Mouse (Mus musculus) midbrain, embryonic 16.5 days (tissue): ENCODE data around the gene Slc24a4. TPM values are rescaled to one million over a fixed set of nuclear protein-coding genes. Genes with fewer than 3 reads are reported as not detected.
"Not testable (repeated sequence)": the region's sequence is repeated elsewhere in the genome, so short reads cannot be mapped to it uniquely, and the experiment has no call there.

Experiments used
- ATAC-seq: fragments of 200-750 bp; cut with Nextera tagmentation; 2 replicates; pipeline ENCODE4 v1.8.0; 2017; ENCODE audit warnings: moderate TSS enrichment
- H3K27ac ChIP-seq: fragments of 300-500 bp; sonication (generic); 2 replicates; pipeline ENCODE4 v1.5.1; 2014; ENCODE audit warnings: mild to moderate bottlenecking, low read length, mixed read lengths
- H3K27me3 ChIP-seq: fragments of 300-500 bp; sonication (generic); 2 replicates; pipeline ENCODE4 v1.6.1; 2014; ENCODE audit warnings: low read depth, low read length, mixed read lengths; ENCODE audit not compliant: control insufficient read depth, insufficient read depth
- H3K36me3 ChIP-seq: fragments of 300-500 bp; sonication (generic); 2 replicates; pipeline ENCODE4 v1.6.1; 2014; ENCODE audit warnings: mild to moderate bottlenecking, low read length, moderate library complexity, mixed read lengths; ENCODE audit not compliant: control insufficient read depth, insufficient read depth
- H3K4me1 ChIP-seq: fragments of 300-500 bp; sonication (generic); 2 replicates; pipeline ENCODE4 v1.6.1; 2014; ENCODE audit warnings: mild to moderate bottlenecking, low read length, mixed read lengths; ENCODE audit not compliant: control insufficient read depth, insufficient read depth
- H3K4me2 ChIP-seq: fragments of 300-500 bp; sonication (generic); 2 replicates; pipeline ENCODE4 v1.6.1; 2014; ENCODE audit warnings: mild to moderate bottlenecking, low read length, mixed read lengths
- H3K4me3 ChIP-seq: fragments of 300-500 bp; sonication (generic); 2 replicates; pipeline ENCODE4 v1.5.1; 2014; ENCODE audit warnings: low read depth, mild to moderate bottlenecking, low read length, moderate library complexity, mixed read lengths
- H3K9ac ChIP-seq: fragments of 300-500 bp; sonication (generic); 2 replicates; pipeline ENCODE4 v1.6.1; 2014; ENCODE audit warnings: low read depth, low read length, mixed read lengths
- H3K9me3 ChIP-seq: fragments of 300-500 bp; sonication (generic); replicated peaks from 2 replicates; pipeline ENCODE4 v1.6.1; 2014; ENCODE audit warnings: mild to moderate bottlenecking, low read length, mixed read lengths; ENCODE audit not compliant: control insufficient read depth, poor library complexity, severe bottlenecking
- WGBS: fragments of 180-500 bp; shearing (Covaris S2); extraction: QIAGEN DNeasy Blood & Tissue Kit; methylation state at CpG from one replicate; pipeline ENCODE4 v1.1.7; 2014; 5-methylcytosine and 5-hydroxymethylcytosine counted together
- polyA plus RNA-seq: library from polyadenylated mRNA; unstranded; fragments of >200 nt; fragmentation: Nextera tagmentation; extraction: Ambion mirVana; gene quantifications from 2 replicates; pipeline ENCODE4 v1.2.1, GENCODE M21; 2015

The Slc24a4 gene
- polyA plus RNA-seq, 1 experiment from 2014 or later = 1.7 TPM

GRCm38 (mm10) chr12:102210801-102211200 lies 82.3 kb downstream of the Slc24a4 start:
- no peaks in the 10 kb centered on the region for H3K4me1 ChIP-seq
- H3K36me3 ChIP-seq = no peaks in the 10 kb centered on the region
- H3K27me3 ChIP-seq = no peaks in the 10 kb centered on the region
- no peak overlapping the region for H3K4me3 ChIP-seq
- no peak overlapping the region for H3K9ac ChIP-seq
- H3K27ac ChIP-seq = no peak overlapping the region
- no peak overlapping the region for H3K4me2 ChIP-seq
- ATAC-seq = no peak
- no peaks in the 10 kb centered on the region for H3K9me3 ChIP-seq
- WGBS = 96% methylated on average over 2 of the region's 2 CpGs

GRCm38 (mm10) chr12:102223404-102223803 lies 94.9 kb downstream of the Slc24a4 start:
- Histone ChIP-seq H3K9me3 (no peaks in the 10 kb centered on the region), H3K27ac (no peak overlapping the region), H3K27me3 (no peaks in the 10 kb centered on the region), H3K36me3 (no peaks in the 10 kb centered on the region), H3K4me2 (no peak overlapping the region), H3K9ac (no peak overlapping the region), H3K4me3 (no peak overlapping the region), H3K4me1 (no peaks in the 10 kb centered on the region)
- ATAC-seq = no peak
- WGBS = 91% methylated on average over 6 of the region's 6 CpGs

GRCm38 (mm10) chr12:102224112-102224511 lies 95.6 kb downstream of the Slc24a4 start:
- not testable (repeated sequence) for ATAC-seq
- WGBS = 77% methylated on average over 2 of the region's 2 CpGs

GRCm38 (mm10) chr12:102225165-102225564 lies 96.6 kb downstream of the Slc24a4 start:
- no peaks in the 10 kb centered on the region for H3K36me3 ChIP-seq
- H3K4me1 ChIP-seq = no peaks in the 10 kb centered on the region
- no peak overlapping the region for H3K27ac ChIP-seq
- WGBS = 42% methylated on average over 3 of the region's 3 CpGs
- no peaks in the 10 kb centered on the region for H3K9me3 ChIP-seq
- no peak overlapping the region for H3K4me3 ChIP-seq
- no peak overlapping the region for H3K9ac ChIP-seq
- no peak for ATAC-seq
- H3K27me3 ChIP-seq = no peaks in the 10 kb centered on the region
- no peak overlapping the region for H3K4me2 ChIP-seq

More at GRCm38 (mm10) chr12:102224112-102224511, 95.6 kb downstream of the Slc24a4 start:
- not testable (repeated sequence) for H3K36me3 ChIP-seq, H3K27me3 ChIP-seq, H3K9me3 ChIP-seq, H3K9ac ChIP-seq, H3K4me3 ChIP-seq, H3K4me2 ChIP-seq, H3K27ac ChIP-seq, H3K4me1 ChIP-seq

- H3K4me2 ChIP-seq = no peak overlapping the region
Measured at GRCm38 (mm10) chr12:102235551-102235950, 107.0 kb downstream of the Slc24a4 start.

GRCm38 (mm10) chr12:102236317-102236716 lies 107.8 kb downstream of the Slc24a4 start:
- no peaks in the 10 kb centered on the region for H3K36me3 ChIP-seq
- no peak overlapping the region for H3K9ac ChIP-seq
- no peaks in the 10 kb centered on the region for H3K9me3 ChIP-seq
- H3K27ac ChIP-seq = no peak overlapping the region
- no peak for ATAC-seq
- no peaks in the 10 kb centered on the region for H3K4me1 ChIP-seq
- H3K4me3 ChIP-seq = no peak overlapping the region
- no peak overlapping the region for H3K4me2 ChIP-seq
- no peaks in the 10 kb centered on the region for H3K27me3 ChIP-seq
- WGBS = 89% methylated on average over 6 of the region's 6 CpGs

More at GRCm38 (mm10) chr12:102235551-102235950, 107.0 kb downstream of the Slc24a4 start:
- Histone ChIP-seq H3K4me3 (no peak overlapping the region), H3K9me3 (no peaks in the 10 kb centered on the region), H3K36me3 (no peaks in the 10 kb centered on the region), H3K9ac (no peak overlapping the region), H3K27me3 (no peaks in the 10 kb centered on the region), H3K4me1 (no peaks in the 10 kb centered on the region), H3K27ac (no peak overlapping the region)
- ATAC-seq = no peak
- WGBS = 79% methylated on average over 3 of the region's 3 CpGs

- H3K4me2 ChIP-seq = no peak overlapping the region
- no peaks in the 10 kb centered on the region for H3K4me1 ChIP-seq
- H3K27me3 ChIP-seq = no peaks in the 10 kb centered on the region
- ATAC-seq = peak; percentile 88
- no peaks in the 10 kb centered on the region for H3K36me3 ChIP-seq
- no peaks in the 10 kb centered on the region for H3K9me3 ChIP-seq
- WGBS = 49% methylated on average over 6 of the region's 6 CpGs
- H3K9ac ChIP-seq = no peak overlapping the region
- H3K27ac ChIP-seq = no peak overlapping the region
- H3K4me3 ChIP-seq = no peak overlapping the region
Measured at GRCm38 (mm10) chr12:102242076-102242722, 113.7 kb downstream of the Slc24a4 start.

- Histone ChIP-seq H3K9ac (no peak overlapping the region), H3K27ac (no peak overlapping the region), H3K4me3 (no peak overlapping the region), H3K9me3 (no peaks in the 10 kb centered on the region), H3K36me3 (no peaks in the 10 kb centered on the region), H3K4me1 (no peaks in the 10 kb centered on the region), H3K27me3 (no peaks in the 10 kb centered on the region), H3K4me2 (no peak overlapping the region)
- ATAC-seq = no peak
- 71% methylated on average over 1 of the region's 1 CpGs for WGBS
Measured at GRCm38 (mm10) chr12:102243915-102244314, 115.4 kb downstream of the Slc24a4 start.

- no peak overlapping the region for H3K4me2 ChIP-seq
- H3K4me1 ChIP-seq = no peaks in the 10 kb centered on the region
- H3K36me3 ChIP-seq = no peaks in the 10 kb centered on the region
- no peaks in the 10 kb centered on the region for H3K27me3 ChIP-seq
- ATAC-seq = no peak
- H3K4me3 ChIP-seq = no peak overlapping the region
- no peak overlapping the region for H3K27ac ChIP-seq
- WGBS = 93% methylated on average over 5 of the region's 5 CpGs
- no peaks in the 10 kb centered on the region; the same call in 1 of the 2 replicates for H3K9me3 ChIP-seq
- H3K9ac ChIP-seq = no peak overlapping the region
Measured at GRCm38 (mm10) chr12:102246226-102246625, 117.7 kb downstream of the Slc24a4 start.
